Mouse (Mus musculus) heart, adult 2 months (tissue): ENCODE measurements around the gene Cant1.

ENCODE experiments used
- CTCF ChIP-seq: fragments of 200-600 bp; IDR thresholded peaks from 2 replicates; pipeline ENCODE4 v1.8.1; 2022; ENCODE audit warnings: antibody characterized with exemption, mild to moderate bottlenecking, moderate library complexity
- EP300 ChIP-seq: fragments of 200-500 bp; IDR thresholded peaks from 2 replicates; pipeline ENCODE4 v1.6.1; 2011; ENCODE audit warnings: low read depth, low read length, control low read depth; ENCODE audit not compliant: insufficient read depth

GRCm38 (mm10) chr11:118453886-118454671, 35.2 kb upstream of the Cant1 start:
- no peak for TF ChIP-seq CTCF
- TF ChIP-seq EP300: no peak
